Mouse (Mus musculus): ENCODE measurements around the gene Fkbp4.

Gene Fkbp4

GRCm38 (mm10) chr6:128438317-128438870, at the start of gene Fkbp4:
Gene Fkbp4, minus strand, starts transcription at chr6:128438677.
- DNase-seq, result peak; percentile 86 to 94

GRCm38 (mm10) chr6:128487736-128488135, 49.3 kb upstream of the Fkbp4 start:
- DNase-seq, result no peak

GRCm38 (mm10) chr6:128479463-128480454, 41.3 kb upstream of the Fkbp4 start:
- DNase-seq, result peak; percentile 98

- no peak for DNase-seq
These were observed 39.0 kb upstream of the Fkbp4 start for GRCm38 (mm10) chr6:128477495-128477894.

- DNase-seq, result no peak
These were observed 35.6 kb upstream of the Fkbp4 start for GRCm38 (mm10) chr6:128474112-128474511.

- no peak for DNase-seq
These were observed 31.0 kb upstream of the Fkbp4 start for GRCm38 (mm10) chr6:128469451-128469850.

GRCm38 (mm10) chr6:128467298-128467697, 28.8 kb upstream of the Fkbp4 start:
- no peak for DNase-seq

- DNase-seq, result no peak
These were observed 28.1 kb upstream of the Fkbp4 start for GRCm38 (mm10) chr6:128466563-128466962.

- no peak for DNase-seq
These were observed 27.6 kb upstream of the Fkbp4 start for GRCm38 (mm10) chr6:128466043-128466442.

GRCm38 (mm10) chr6:128464996-128465395, 26.5 kb upstream of the Fkbp4 start:
- no peak for DNase-seq

- DNase-seq, result no peak
These were observed 23.1 kb upstream of the Fkbp4 start for GRCm38 (mm10) chr6:128461606-128462005.

GRCm38 (mm10) chr6:128460729-128461503, 22.4 kb upstream of the Fkbp4 start:
- no peak for DNase-seq

- no peak for DNase-seq
These were observed 21.8 kb upstream of the Fkbp4 start for GRCm38 (mm10) chr6:128460321-128460720.

GRCm38 (mm10) chr6:128457186-128457585, 18.7 kb upstream of the Fkbp4 start:
- DNase-seq, result no peak

GRCm38 (mm10) chr6:128455835-128456605, 17.5 kb upstream of the Fkbp4 start:
- DNase-seq, result no peak

- DNase-seq, result no peak
These were observed 8.6 kb upstream of the Fkbp4 start for GRCm38 (mm10) chr6:128447063-128447462.

- DNase-seq, result peak; percentile 54 to 65
These were observed 7.5 kb upstream of the Fkbp4 start for GRCm38 (mm10) chr6:128445761-128446535.

- no peak for DNase-seq
These were observed 1.8 kb upstream of the Fkbp4 start for GRCm38 (mm10) chr6:128440238-128440637.

GRCm38 (mm10) chr6:128438871-128439341, 429 bp upstream of the Fkbp4 start:
- peak in 1 of 2 experiments; percentile 29 for DNase-seq

GRCm38 (mm10) chr6:128437731-128438316, 653 bp downstream of the Fkbp4 start:
- DNase-seq, result peak; percentile 69 to 71

- DNase-seq, result no peak
These were observed 1.2 kb downstream of the Fkbp4 start for GRCm38 (mm10) chr6:128437288-128437687.
